Mouse (Mus musculus) retina, adult 2 months (tissue): ENCODE data around the gene Arfgap3.
"Not testable (repeated sequence)": the region's sequence is repeated elsewhere in the genome, so short reads cannot be mapped to it uniquely, and the experiment has no call there.

ENCODE experiments used
- DNase-seq: peaks from one replicate; pipeline ENCODE4 v3.0.0-alpha.2; 2012; ENCODE audit warnings: low read depth, low spot score

Gene Arfgap3

DNA sequence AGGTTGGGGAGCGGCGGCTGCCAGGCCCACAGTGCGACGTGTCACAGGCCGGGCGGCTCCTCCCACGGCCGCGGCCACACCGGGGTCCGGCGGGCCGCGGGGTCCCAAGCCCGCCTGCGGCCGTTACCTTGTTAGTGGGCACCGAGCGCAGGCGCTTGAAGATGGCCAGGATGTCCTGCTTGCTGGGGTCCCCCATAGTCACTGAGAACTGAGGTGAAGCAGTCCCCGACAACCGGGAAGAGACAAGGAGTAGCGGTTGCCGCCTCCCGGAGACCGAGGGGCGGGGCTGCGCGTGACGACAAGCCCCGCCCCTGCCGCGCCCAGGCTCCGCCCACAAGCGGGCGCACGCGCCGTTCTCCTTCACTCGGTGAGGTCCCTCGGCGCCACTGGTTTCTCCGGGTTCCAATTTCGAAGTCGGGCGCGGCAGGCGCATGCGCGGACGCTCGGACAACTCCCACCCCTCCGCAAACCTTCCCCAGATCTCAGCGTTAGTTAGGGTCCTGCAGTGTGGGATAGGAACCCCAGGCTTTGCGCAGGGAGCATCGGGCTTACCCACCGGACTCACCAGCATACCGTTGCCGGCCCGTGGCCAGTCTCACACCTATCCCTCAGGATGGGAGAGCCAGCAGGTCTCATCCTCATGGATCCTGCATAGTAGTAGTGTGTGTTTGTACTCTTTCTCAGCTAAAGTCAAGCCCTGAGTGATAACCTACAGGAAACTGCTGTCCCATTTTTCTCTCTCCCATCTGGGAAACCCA lies at the start of gene Arfgap3:
TSS of gene Arfgap3 (minus strand) at position 294 of the 758 bp plus-strand sequence.
- peak; percentile 71 for DNase-seq

DNA sequence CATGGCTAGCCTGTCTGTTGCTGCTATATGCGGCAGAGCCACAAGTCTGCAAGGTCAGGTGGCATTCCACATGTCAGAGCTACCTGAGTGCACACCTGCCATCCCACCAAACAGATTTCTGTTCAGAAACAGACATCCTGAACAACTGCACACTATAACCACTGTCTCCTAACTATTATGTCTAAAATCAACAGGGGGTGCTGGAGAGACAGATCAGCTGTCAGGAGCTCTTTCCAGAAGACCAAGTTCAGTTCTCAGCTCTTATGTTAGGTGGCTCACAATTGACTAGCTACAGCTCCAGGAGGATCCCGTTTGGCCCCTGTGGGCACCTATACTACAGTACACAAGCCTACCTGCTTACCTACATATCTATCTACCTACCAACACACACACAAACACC lies 42.7 kb upstream of the Arfgap3 start:
- DNase-seq = no peak

DNA sequence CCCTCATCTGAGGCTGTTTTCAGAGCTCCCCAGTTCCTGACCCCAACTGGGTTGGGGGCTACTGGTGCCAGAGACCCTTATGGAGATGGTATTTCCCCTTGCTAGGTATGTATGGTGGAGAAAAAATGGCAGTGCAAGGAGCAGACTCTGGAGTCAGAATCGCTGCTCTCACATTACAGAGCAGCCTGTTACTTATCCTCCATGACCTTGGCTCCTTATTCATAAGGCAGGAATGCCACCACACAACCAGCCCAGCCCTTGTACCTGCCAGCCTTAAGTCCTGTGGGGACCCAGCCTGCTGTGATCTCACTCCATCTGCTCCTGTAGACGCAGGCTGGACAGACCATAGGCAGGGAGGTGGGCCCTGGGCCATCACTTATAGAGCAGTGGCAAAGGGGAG lies 37.9 kb upstream of the Arfgap3 start:
- no peak for DNase-seq

DNA sequence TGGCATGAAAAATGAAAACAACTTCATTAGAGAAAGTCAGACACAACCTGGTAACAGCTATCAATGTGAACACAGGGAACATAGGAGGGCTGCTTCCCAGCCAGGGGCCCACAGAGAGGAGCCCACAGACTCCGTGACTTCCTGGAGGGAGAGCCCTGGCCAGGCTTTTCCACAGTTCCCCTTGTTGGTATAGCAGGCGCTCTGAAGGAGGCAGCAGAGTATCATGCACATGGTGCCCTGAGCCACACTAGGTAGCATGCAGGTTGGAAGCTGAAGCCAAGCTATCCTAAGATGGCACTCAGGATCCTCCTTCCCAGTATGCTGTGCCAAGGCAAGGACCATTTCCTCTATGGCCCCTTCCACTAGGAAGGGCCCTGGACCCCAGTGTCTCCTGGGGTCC lies 33.6 kb upstream of the Arfgap3 start:
- no peak for DNase-seq

DNA sequence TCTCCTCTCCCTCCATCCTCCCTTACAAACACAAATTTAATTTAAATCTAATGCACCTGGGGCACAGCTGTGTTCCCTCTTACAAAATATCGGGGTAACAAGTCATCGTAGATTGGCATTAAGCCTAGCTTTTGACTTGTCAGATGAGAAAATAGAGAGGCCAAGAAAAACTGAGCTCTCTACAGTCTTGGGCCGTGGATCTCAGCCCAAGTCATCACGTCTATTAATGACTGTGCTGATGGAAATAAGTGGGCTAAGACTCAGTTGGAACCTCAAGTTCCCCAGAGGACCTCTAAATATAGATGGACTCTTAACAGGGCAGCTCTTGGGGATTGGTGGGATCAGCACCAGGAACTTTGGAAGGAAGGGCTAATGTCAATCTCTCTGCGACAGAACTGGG lies 33.1 kb upstream of the Arfgap3 start:
- no peak for DNase-seq

DNA sequence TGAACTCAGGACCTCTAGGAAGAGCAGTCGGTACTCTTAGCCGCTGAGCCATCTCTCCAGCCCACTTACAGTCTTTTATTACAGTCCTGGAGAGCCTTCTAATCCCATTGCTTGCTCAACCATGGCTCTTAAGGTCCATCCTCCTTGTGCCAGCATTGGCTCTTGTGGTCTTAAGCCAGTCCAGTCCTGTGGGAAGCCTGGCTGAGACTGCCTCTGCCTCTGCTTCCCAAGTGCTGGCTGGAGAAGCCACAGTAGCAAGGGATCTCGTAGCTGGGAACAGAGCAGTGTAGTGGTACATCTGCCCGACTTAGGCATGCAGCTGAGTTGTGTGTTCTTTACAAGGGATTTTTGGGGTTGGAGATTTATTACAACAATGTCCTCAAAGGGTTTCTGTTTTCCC lies 32.4 kb upstream of the Arfgap3 start:
- DNase-seq = no peak

DNA sequence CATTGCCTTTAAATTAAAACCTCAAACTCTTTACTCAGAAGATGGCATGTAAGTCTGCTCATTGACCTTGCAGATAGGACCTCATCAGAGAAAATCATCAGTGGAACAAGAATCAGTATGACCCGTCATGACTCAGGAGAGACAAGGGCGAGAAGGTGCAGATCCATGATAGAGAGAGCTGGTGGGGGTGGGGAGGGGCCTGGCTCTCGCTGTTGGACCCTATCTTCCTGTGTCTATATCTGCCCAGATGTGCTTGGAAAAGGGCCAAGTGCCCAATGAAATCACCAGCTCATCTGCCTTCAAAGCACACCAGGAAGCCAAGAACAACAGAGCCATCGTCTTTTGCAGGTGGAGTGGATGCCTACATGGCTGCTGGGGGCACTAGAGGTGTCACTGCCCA lies 27.1 kb upstream of the Arfgap3 start:
- no peak for DNase-seq

DNA sequence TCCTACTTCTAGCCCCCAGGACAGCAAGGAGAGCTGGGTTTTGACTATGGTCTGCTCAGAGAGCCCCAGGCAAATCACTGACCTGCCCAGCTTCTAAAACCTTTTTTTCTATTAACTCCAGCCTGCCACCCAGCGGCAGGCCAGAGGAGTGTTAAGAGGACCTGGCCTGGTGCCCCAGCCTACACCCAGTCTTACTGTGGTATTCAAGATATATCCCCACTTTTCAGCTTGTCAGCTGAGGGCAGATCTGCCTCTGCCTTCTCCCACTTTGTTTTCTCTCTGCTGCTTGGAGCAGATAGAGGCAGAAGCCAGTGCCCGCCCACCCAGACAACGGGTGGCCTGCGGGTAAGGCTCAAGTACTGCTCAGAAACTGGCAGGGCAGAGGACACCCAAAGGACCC lies 25.1 kb upstream of the Arfgap3 start:
- DNase-seq = no peak

DNA sequence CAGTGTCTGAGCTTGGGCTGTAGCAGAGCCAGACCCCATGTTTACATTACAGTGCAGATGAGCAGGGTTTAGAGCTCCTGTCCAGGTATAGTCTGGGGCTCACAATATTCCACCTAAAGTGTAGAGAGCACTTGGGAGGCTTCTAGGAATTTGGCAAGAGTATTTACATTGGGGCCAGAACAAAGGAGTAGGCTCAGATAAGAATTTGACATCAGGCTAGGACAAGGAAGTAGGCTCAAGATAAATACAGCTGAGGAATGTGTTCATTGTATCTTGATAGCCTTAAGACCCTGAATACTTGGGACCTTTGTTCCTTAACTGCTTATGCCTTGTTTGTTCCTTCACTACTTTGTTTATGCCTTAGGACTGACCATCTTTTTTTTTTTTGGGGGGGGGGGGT lies 24.0 kb upstream of the Arfgap3 start:
- no peak for DNase-seq

DNA sequence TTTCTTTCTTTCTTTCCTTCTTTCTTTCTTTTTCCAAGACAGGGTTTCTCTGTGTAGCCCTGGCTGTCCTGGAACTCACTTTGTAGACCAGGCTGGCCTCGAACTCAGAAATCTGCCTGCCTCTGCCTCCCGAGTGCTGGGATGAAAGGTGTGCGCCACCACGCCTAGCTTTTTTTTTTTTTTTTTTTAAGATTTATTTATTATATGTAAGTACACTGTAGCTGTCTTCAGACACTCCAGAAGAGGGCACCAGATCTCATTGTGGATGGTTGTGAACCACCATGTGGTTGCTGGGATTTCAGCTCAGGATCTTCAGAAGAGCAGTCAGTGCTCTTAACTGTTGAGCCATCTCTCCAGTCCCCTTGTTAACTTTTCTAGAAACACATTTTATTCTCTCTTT lies 18.7 kb upstream of the Arfgap3 start:
- not testable (repeated sequence) for DNase-seq

DNA sequence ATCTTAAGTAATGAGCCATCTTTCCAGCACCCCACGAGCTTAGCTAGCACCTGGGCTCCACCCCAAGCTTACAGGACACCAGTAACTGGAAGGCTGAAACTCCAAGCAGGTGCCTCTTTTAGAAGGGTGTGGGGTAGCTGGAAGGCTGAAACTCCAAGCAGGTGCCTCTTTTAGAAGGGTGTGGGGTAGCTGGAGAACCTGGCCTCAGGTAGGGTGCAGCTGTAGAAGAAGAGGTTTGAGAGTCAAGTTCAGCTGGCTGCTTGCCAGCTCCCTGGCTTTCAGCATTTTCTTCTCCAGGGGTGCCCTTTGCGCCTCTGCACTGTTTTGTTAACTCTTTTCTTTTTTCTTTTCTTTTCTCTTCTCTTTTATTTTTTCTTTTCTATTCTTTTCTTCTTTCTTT lies 18.2 kb upstream of the Arfgap3 start:
- no peak for DNase-seq

DNA sequence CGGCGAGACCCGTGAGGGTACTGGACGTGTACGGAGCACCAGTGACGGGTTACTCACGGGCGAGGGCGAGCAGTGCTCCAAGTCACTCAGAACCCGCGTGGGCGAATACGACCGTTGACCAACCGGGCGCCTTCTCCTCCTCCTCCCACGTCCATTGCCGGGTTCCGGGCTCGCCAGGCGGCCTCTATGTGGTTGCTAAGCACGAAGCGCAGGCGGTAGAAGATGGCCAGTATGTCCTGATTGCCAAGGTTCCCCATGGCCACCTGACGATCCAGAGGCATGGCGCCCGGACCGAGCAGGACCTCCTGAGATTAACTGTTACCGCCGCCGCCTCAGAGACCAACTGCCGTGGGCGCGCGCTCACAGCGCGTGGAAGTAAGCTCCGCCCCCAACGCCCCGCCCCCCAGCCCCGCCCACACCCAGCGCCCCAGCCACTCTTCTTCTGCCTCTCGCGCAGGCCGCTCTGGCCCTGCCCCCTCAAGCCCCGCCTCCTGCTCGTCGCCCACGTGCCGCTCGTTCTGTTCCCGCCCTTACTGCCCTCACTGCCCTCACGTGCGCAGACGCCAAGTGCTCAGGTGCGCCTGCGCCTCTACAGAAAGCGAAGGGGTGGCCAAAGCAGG lies 17.0 kb upstream of the Arfgap3 start:
- DNase-seq = peak; percentile 58

DNA sequence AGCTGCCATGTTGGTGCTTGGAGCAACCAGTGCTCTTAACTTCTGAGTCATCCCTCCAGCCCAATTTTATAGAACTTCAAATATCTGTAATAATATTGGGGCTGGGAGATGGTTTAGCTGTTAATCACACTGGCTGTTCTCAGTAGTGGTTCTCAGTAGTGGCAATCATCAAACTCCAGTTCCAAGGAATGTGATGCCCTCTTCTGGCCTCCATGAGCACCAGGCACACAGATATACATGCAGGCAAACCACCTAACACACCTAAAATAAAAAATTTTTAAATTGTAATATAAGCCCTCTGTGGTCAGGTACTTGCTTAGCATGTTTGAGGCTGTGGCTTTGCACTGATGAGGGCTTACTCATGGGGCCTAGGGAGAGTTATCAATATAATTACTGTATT lies 15.7 kb upstream of the Arfgap3 start:
- DNase-seq = no peak

DNA sequence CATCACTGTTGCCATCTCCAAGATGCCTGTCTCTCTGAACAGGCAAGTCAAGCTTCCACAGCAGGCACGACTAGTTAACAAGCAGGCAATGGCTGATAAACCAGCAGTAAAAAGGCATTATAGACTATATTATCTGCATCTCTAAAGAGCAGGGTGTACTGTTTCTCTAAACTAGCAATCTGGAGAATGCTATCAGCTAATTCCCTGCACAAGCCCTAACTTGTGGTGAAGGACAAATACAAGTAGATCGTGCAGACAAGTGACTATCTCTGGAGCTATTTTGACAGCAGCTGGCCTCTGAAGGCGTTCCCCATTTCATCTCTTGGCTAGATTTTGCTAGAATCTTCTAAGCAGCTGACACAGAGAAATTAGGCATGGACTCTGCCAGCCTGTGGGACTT lies 14.1 kb upstream of the Arfgap3 start:
- DNase-seq = no peak

DNA sequence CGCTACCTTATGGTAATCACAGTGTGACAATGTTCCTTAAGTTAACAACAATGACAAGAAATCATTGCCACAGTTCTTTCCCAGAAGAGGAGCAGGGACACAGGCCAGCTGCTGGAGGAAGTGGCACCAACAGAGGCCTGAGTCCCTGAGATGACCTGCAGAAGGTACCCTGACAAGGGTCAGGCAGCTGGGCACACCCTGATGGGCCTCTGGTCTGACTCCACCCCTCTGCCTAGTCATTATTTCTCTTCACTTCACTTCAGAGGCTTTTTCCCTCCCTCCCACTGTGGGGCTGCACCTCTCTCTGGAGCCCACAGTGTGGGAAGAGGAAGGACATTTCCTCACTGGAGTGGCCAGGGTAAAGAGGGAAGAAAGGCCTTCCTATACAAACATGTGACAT lies 12.8 kb upstream of the Arfgap3 start:
- not testable (repeated sequence) for DNase-seq

DNA sequence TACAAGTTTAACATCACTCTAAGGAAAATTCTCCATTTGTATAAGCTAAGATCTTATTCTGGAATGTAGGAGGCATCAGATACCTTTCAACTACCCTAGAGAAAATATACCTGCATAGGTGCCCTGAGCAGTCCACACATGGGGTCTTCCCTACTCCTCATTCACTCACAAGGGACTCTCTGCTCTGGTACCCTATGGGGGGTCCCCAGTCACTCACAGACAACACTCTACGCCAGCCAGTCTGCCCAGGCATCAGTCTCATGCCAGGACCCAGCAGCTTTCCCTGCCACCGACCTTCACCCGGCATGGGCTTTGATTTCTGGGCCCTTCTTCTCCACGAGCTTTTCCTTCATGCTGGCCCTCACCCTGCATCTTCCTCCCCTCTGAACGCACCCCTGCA lies 10.9 kb upstream of the Arfgap3 start:
- DNase-seq = not testable (repeated sequence)

DNA sequence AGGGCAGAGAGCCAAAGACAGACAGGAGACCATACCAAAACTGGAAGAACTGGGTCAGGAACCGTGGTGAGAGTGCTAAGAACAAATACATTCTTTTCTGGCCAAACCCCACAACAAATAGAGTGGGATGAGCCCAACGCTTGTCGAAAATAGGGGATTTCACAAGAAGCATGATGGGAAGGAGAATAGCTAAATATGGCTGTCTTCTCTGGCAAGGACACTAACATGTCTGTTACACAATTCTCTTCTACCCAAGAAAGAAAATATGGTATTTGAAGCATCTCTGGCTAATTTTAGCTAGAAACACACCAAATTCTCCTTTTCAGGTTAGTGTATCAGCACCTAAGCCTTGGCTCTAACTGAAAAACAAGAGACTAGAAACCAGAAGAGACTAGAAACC lies 10.1 kb upstream of the Arfgap3 start:
- no peak for DNase-seq

DNA sequence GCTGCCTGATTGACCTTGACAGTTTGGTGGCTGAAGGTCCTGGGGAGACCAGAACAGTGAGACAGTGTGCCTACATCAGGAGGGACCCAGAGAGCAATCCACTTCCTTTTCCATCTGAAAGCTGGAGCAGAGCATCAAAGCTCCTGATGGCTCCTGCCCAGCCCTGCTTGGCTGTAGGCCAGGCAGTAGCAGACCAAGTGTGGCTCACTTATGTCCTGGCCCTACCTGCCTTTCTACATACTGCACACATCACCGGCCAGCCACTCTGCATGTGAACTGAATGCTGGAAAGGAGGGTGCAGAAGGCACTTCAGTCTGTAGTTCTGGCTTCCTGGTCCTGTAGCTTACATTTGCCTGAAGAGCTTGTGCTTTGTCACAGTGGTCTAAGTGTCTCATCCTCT lies 8.4 kb upstream of the Arfgap3 start:
- no peak for DNase-seq

DNA sequence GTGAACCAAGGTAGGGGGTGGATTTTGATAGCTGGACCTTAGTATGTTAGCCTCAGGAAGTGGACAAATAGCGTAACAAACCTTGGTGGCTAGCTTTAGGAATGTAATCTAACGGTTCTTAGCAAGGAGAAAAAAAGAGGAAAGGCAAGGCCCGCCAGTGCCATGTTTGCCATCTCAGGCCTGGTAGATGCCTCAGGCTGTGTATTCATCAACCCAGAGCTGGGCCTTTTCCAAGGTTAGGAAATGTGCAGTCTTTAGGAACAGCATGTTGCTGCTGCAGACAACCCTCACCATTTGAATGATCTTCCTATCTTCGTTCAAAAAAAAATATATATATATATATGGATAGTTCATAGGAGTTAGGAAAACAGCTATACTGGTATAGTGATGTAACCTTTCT lies 1.5 kb upstream of the Arfgap3 start:
- DNase-seq = no peak

DNA sequence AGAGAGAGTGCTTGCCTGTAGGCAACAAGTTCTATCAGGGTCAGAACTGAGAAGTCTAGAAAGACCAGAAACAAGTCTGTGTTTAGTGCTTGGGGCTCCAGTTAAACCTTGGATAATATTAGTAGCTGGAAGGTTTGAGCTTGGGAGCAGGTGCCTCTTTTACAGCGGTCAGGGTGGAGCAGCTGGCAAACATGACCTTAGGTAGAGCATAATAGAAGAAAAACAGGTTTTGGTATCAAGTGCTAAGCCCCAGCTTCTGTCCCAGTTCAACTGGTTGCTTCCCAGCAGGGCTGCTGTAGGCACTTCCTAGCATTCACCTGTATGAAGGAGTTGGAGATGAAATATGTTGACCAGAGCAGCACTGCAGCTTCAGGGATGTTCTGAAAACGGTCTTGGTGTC lies 812 bp upstream of the Arfgap3 start:
- DNase-seq = no peak

DNA sequence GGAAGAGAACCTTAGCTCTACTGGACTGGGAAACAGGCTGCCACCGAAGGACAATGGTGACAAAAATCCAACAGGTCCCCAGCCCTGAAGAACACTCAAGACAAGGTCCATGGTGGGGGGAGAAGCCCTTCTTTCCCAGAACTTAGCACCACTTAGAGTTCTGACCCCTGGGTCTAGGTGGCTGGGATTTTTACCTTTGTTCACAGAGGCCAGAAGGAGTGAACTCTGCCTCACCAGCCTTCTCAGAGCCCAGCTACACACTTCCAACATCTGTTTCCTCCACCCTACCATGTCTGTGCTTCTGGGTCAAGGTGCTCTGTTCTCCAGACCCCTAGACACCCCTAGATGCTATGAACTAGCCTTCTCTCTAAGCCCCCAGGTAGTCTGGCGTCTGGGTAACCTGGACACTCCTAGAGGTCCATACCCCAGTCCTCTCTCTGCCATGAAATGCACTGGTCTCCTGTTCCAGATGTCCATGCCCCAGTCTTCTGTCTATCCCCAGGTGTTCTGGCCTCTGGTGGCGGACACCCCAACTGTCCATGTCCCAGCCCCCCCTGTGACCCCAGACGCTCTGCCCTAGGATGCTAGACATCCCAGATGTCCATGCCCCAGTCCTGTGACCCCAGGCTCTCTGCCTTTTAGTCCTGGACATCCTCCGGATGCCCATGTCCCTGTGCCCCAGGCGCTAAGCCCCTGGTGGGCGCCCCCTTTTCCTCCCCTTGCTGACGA lies 658 bp downstream of the Arfgap3 start:
- no peak for DNase-seq

DNA sequence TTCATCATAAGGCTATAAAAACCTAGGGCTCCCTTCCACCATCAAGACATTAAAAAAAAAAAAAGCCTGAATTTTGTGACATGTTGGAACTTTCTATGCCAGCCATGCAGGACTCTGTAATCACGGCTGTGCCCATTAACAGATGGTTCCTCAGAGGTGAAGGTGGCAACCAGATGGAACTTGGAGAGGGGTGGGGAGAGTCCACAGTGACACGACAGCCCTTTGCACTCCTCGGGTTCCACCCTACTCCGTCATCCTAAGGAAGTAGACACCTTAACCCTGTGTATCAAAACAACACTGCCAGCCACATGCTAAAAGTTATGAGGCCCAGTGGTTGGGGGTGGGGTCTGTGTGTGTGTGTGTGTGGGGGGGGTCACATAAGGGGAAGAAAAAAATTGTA lies 1.3 kb downstream of the Arfgap3 start:
- DNase-seq = no peak
